Mouse (Mus musculus): ENCODE results near the gene Col15a1.

DNA sequence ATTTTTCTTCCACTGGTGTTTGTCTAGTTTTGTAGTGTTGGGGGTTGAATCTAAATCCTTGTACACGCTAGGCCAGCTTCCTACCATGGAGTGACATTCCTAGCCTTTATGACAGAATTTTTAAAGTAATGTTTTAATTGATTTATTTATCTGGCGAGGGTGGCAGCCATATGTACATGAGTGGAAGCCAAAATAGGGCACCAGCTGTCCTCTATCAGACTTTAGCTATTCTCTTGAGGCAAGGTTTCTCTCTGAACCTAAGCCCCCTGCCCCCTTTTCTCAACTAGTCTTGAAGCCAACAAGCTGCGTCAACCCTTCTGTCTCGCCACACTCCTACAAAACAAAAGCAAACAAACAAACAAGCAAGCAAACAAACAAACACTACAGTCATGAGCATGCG, 57.6 kb downstream of the Col15a1 start:
- TF ChIP-seq CTCF (conservative IDR thresholded peaks at IDR 0.05; ENCODE audit: low read length), result no peak
- no peak for TF ChIP-seq NANOG (IDR thresholded peaks at IDR 0.05; ENCODE audit: borderline replicate concordance, low read length)

Measured in E14TG2a.4 (cell line).